Mouse (Mus musculus): ENCODE data around the gene Lsm10. TPM values are rescaled to one million over a fixed set of nuclear protein-coding genes. Genes with fewer than 3 reads are reported as not detected.

Gene Lsm10
- polyA plus RNA-seq, 1 experiment from 2014 or later = 42.8 TPM

Other genes starting within 250 kb of the Lsm10 start
- 0.50 and 0.69 TPM in 2 replicates for gene Csf3r, start 72.1 kb upstream of the Lsm10 start, polyA plus RNA-seq (2016; fragmentation: Nextera tagmentation; extraction: Ambion mirVana)
- gene Mrps15, start 49.7 kb upstream of the Lsm10 start, polyA plus RNA-seq (2016; fragmentation: Nextera tagmentation; extraction: Ambion mirVana) = 158 TPM in 2 replicates
- gene Oscp1, start 38.1 kb upstream of the Lsm10 start, polyA plus RNA-seq (2016; fragmentation: Nextera tagmentation; extraction: Ambion mirVana) = 15.8 and 21.7 TPM in 2 replicates
- gene Stk40, start 7.3 kb downstream of the Lsm10 start, polyA plus RNA-seq (2016; fragmentation: Nextera tagmentation; extraction: Ambion mirVana) = 45.7 and 48.0 TPM in 2 replicates
- 68.9 and 69.4 TPM in 2 replicates for gene Eva1b, start 51.1 kb downstream of the Lsm10 start, polyA plus RNA-seq (2016; fragmentation: Nextera tagmentation; extraction: Ambion mirVana)
- 7.0 and 8.4 TPM in 2 replicates for gene Sh3d21, start 66.9 kb downstream of the Lsm10 start, polyA plus RNA-seq (2016; fragmentation: Nextera tagmentation; extraction: Ambion mirVana)
- gene Thrap3, start 106.1 kb downstream of the Lsm10 start, polyA plus RNA-seq (2016; fragmentation: Nextera tagmentation; extraction: Ambion mirVana) = 298 and 302 TPM in 2 replicates
- 95.8 and 102 TPM in 2 replicates for gene Map7d1, start 159.7 kb downstream of the Lsm10 start, polyA plus RNA-seq (2016; fragmentation: Nextera tagmentation; extraction: Ambion mirVana)
- gene Trappc3, start 165.7 kb downstream of the Lsm10 start, polyA plus RNA-seq (2016; fragmentation: Nextera tagmentation; extraction: Ambion mirVana) = 113 and 115 TPM in 2 replicates
- gene Col8a2, start 190.2 kb downstream of the Lsm10 start, polyA plus RNA-seq (2016; fragmentation: Nextera tagmentation; extraction: Ambion mirVana) = 47.6 and 49.8 TPM in 2 replicates
- 91.0 and 95.2 TPM in 2 replicates for gene Adprhl2, start 225.1 kb downstream of the Lsm10 start, polyA plus RNA-seq (2016; fragmentation: Nextera tagmentation; extraction: Ambion mirVana)
- 17.0 and 17.8 TPM in 2 replicates for gene Tekt2, start 229.1 kb downstream of the Lsm10 start, polyA plus RNA-seq (2016; fragmentation: Nextera tagmentation; extraction: Ambion mirVana)

All from embryonic facial prominence, embryonic 12.5 days (tissue).